Mouse (Mus musculus): ENCODE measurements at regions not wholly inside any gene's neighbourhood (a gene's known extent, or its start where the extent isn't known, plus 50 kb on each side); places are given as distances from the start of the nearest gene placed in this dataset.
A peak's percentile ranks its signal among the peaks of the same experiment; 100 is the strongest.

DNA sequence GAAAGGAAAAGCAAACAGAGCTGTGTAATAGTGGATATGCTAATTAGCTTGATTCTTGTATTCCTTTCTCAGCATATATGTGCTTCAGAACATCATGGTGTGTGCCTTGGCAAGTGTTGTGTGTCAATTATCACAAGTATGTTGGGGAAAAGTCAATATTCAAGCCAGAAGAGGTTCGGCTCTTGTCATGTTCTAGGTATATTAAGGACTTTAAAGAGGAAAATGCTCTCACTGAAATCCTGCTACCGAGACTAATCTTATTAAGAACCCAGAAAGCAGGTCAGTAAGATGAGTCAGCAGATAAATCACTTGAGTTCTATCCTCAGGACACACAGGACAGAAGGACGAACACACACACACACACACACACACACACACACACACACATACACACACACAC lies 148.6 kb downstream of the Snx19 start:
- H3K27ac ChIP-seq (replicated peaks; ENCODE audit: low read depth, low read length), result no peak overlapping the region
- no peaks in the 10 kb centered on the region for H3K4me1 ChIP-seq (ENCODE audit: control insufficient read depth, insufficient read depth, low read length)
- no peaks in the 10 kb centered on the region for H3K27me3 ChIP-seq (ENCODE audit: control insufficient read depth, insufficient read depth, low read length)
- no peaks in the 10 kb centered on the region for H3K9me3 ChIP-seq (ENCODE audit: control insufficient read depth, low read length)
- H3K36me3 ChIP-seq (ENCODE audit: control insufficient read depth, insufficient read depth, low read length), result no peaks in the 10 kb centered on the region
- no peak overlapping the region for H3K4me2 ChIP-seq (ENCODE audit: low read depth, severe bottlenecking)
- no peak overlapping the region for H3K4me3 ChIP-seq (ENCODE audit: low read depth, low read length)
- no peak overlapping the region for H3K9ac ChIP-seq (ENCODE audit: low read length)
- no peak for DNase-seq (ENCODE audit: low spot score)
- WGBS, result 75% methylated on average over 3 of the region's 3 CpGs
- ATAC-seq (ENCODE audit: insufficient number of reproducible peaks, low FRiP score, low TSS enrichment, low read depth), result no peak

DNA sequence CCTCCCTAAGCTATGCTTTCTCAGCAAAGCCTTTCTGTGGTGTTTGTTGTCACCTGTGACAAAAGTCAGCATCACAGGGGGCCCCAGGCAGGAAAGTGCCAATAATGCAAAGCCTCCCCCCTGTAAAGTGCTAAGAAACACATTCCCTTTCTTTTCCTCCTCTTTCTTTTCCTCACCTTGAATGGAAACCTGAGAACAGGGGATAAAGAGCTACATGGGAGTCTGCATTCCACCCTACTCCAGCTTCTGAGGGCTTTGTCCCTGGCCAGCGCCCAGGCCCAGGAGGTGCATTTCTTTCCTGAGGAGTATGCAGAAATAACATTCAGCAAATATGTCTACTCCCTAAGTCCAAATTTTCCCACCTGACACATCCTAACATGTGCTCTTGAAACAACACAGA lies 146.4 kb downstream of the Snx19 start:
- Histone ChIP-seq H3K27me3 (ENCODE audit: control insufficient read depth, insufficient read depth, low read length) (no peaks in the 10 kb centered on the region), H3K4me2 (ENCODE audit: low read depth, severe bottlenecking) (no peak overlapping the region), H3K9ac (ENCODE audit: low read length) (no peak overlapping the region), H3K4me3 (ENCODE audit: low read depth, low read length) (no peak overlapping the region), H3K9me3 (ENCODE audit: control insufficient read depth, low read length) (no peaks in the 10 kb centered on the region), H3K4me1 (ENCODE audit: control insufficient read depth, insufficient read depth, low read length) (no peaks in the 10 kb centered on the region), H3K27ac (replicated peaks; ENCODE audit: low read depth, low read length) (no peak overlapping the region), H3K36me3 (ENCODE audit: control insufficient read depth, insufficient read depth, low read length) (no peaks in the 10 kb centered on the region)
- DNase-seq (ENCODE audit: low spot score) (no peak), ATAC-seq (ENCODE audit: insufficient number of reproducible peaks, low FRiP score, low TSS enrichment, low read depth) (no peak)
- WGBS, result 56% methylated on average over 1 of the region's 1 CpGs

DNA sequence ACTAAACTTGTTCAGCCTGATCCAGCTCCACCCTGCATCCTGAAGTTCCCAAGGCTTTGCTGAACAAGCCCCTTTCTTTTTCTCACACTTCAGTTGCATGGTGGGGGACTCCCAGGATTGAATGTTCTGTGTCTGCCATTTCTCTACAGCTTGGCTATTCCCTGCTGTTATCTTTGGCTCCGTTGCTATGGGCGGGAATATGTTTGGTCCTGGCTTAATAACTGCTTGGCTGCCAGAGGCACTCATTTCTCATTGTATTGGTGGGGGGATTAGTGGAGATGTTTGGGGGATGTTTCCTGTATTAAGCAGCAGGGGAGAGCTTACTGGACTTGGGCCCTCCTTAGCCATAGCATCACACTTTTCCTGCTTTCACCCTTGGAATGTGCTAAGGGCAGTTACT lies 144.1 kb downstream of the Snx19 start:
- Histone ChIP-seq H3K36me3 (ENCODE audit: control insufficient read depth, insufficient read depth, low read length) (no peaks in the 10 kb centered on the region), H3K4me2 (ENCODE audit: low read depth, severe bottlenecking) (no peak overlapping the region), H3K9ac (ENCODE audit: low read length) (no peak overlapping the region), H3K27ac (replicated peaks; ENCODE audit: low read depth, low read length) (no peak overlapping the region), H3K4me3 (ENCODE audit: low read depth, low read length) (no peak overlapping the region), H3K27me3 (ENCODE audit: control insufficient read depth, insufficient read depth, low read length) (no peaks in the 10 kb centered on the region), H3K9me3 (ENCODE audit: control insufficient read depth, low read length) (no peaks in the 10 kb centered on the region), H3K4me1 (ENCODE audit: control insufficient read depth, insufficient read depth, low read length) (no peaks in the 10 kb centered on the region)
- no peak for ATAC-seq (ENCODE audit: insufficient number of reproducible peaks, low FRiP score, low TSS enrichment, low read depth)
- WGBS, result 29% methylated on average over 2 of the region's 2 CpGs
- no peak for DNase-seq (ENCODE audit: low spot score)

DNA sequence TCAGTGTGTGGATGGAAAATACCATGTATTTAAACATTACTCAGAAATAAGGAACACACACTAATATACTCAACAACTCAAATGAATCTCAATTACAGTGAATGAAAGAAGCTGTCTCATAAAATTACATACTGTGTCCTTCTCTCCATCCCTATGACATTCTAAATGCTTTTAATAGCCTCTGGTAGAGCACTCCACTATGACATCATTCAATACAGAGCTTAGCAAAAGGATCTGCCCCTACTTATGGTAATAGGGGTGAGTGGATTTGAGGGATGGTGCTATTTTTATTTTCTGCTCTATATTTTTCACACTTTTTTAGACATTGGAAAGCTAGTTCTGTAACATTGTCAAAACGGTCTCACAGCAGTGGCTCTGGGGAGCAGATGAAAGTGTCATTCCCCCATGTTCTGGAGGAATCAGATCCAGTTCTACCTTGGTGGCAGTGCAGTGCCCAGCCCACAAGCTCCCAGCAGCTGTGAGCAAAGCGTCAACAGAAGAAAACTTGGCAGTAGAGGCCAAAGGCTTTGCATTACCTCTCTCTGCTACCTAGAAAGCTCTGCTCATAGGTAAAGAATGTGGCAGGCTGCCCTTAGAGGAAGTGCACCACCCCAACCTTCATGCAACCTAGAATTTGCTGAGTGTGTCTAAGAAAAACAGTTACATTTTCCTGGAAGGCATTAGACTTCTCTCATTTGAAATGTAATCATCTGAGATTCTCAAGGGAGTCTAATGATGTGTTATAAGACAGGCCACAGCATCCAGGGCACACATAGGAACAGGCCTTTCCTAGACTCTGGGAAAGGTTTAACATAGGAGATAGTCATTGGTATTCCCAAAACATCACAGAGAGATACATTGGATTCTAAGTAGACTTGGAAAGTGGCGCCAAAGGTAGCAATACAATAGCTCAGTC lies 138.1 kb downstream of the Snx19 start:
- H3K4me2 ChIP-seq (ENCODE audit: low read depth, severe bottlenecking), result no peak overlapping the region
- H3K9me3 ChIP-seq (ENCODE audit: control insufficient read depth, low read length), result no peaks in the 10 kb centered on the region
- no peak overlapping the region for H3K9ac ChIP-seq (ENCODE audit: low read length)
- H3K4me1 ChIP-seq (ENCODE audit: control insufficient read depth, insufficient read depth, low read length), result no peaks in the 10 kb centered on the region
- no peak overlapping the region for H3K4me3 ChIP-seq (ENCODE audit: low read depth, low read length)
- H3K27me3 ChIP-seq (ENCODE audit: control insufficient read depth, insufficient read depth, low read length), result no peaks in the 10 kb centered on the region
- H3K27ac ChIP-seq (replicated peaks; ENCODE audit: low read depth, low read length), result no peak overlapping the region
- H3K36me3 ChIP-seq (ENCODE audit: control insufficient read depth, insufficient read depth, low read length), result no peaks in the 10 kb centered on the region
- 80% methylated on average over 3 of the region's 3 CpGs for WGBS
- no peak for ATAC-seq (ENCODE audit: insufficient number of reproducible peaks, low FRiP score, low TSS enrichment, low read depth)
- DNase-seq (ENCODE audit: low spot score), result no peak

DNA sequence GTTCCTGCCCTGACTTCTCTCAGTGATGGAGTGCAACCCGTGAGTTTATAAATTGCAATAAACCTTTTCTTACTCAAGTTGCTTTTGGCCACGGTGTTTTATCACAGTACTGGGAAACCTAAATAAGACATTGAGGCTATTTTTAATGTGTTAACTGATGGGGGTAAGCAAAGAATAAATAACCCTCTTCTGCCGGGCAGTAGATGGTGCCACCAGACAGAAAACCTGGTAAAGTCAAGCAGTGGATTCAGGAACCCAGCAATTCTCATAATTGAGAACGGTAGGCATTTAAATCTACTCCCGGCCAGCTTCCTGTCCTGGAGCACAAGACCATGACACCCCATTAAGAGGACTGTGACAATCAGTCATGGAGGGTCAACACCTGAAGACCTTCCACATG lies 136.5 kb downstream of the Snx19 start:
- Histone ChIP-seq H3K4me3 (ENCODE audit: low read depth, low read length) (no peak overlapping the region), H3K9me3 (ENCODE audit: control insufficient read depth, low read length) (no peaks in the 10 kb centered on the region), H3K27ac (replicated peaks; ENCODE audit: low read depth, low read length) (no peak overlapping the region), H3K27me3 (ENCODE audit: control insufficient read depth, insufficient read depth, low read length) (no peaks in the 10 kb centered on the region), H3K4me1 (ENCODE audit: control insufficient read depth, insufficient read depth, low read length) (no peaks in the 10 kb centered on the region), H3K9ac (ENCODE audit: low read length) (no peak overlapping the region), H3K36me3 (ENCODE audit: control insufficient read depth, insufficient read depth, low read length) (no peaks in the 10 kb centered on the region), H3K4me2 (ENCODE audit: low read depth, severe bottlenecking) (no peak overlapping the region)
- WGBS, result 76% methylated on average over 5 of the region's 5 CpGs
- DNase-seq (ENCODE audit: low spot score), result no peak
- ATAC-seq (ENCODE audit: insufficient number of reproducible peaks, low FRiP score, low TSS enrichment, low read depth), result no peak

DNA sequence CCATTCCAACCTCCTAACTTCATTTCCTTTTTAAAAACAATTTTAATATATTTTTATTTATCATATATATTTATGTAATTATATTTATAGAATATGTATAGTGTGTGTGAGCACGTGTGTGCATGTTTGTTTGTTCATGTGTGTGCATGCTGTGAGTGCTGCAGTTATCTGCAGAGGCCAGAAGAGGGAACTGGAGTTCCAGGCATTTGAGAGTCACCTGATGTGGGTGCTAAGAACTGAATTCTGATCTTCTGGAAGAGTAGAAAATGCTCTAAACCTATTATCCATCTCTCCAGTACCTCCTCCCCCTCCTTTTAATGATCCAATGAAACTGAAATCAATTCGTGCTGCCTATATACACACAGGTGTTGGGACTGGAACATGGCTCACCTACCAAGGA lies 128.0 kb downstream of the Snx19 start:
- WGBS, result 70% methylated on average over 2 of the region's 2 CpGs

DNA sequence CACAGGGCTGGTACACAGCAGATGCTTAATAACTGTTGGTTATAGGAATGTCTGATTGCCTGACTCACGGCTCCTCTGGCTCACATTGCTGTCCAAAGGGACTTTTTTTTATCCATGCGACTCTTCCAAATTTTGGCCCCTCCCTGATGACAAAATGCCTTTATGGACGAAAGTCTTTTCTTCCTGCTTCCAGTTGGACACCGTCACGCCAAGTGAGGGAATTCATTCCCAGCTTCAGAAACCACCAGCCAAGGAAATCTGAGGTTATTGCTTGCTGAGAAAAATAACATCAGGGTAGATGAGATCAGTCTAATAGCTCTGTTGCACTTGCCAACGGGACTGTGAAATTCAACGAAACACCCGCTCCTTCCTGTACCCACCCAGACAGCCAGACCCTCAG lies 125.8 kb downstream of the Snx19 start:
- no peak overlapping the region for H3K4me3 ChIP-seq (ENCODE audit: low read depth, low read length)
- DNase-seq (ENCODE audit: low spot score), result no peak
- no peak overlapping the region for H3K4me2 ChIP-seq (ENCODE audit: low read depth, severe bottlenecking)
- no peaks in the 10 kb centered on the region for H3K27me3 ChIP-seq (ENCODE audit: control insufficient read depth, insufficient read depth, low read length)
- no peak for ATAC-seq (ENCODE audit: insufficient number of reproducible peaks, low FRiP score, low TSS enrichment, low read depth)
- no peaks in the 10 kb centered on the region for H3K4me1 ChIP-seq (ENCODE audit: control insufficient read depth, insufficient read depth, low read length)
- H3K36me3 ChIP-seq (ENCODE audit: control insufficient read depth, insufficient read depth, low read length), result no peaks in the 10 kb centered on the region
- H3K9me3 ChIP-seq (ENCODE audit: control insufficient read depth, low read length), result no peaks in the 10 kb centered on the region
- no peak overlapping the region for H3K9ac ChIP-seq (ENCODE audit: low read length)
- 92% methylated on average over 8 of the region's 8 CpGs for WGBS
- no peak overlapping the region for H3K27ac ChIP-seq (replicated peaks; ENCODE audit: low read depth, low read length)

More for the DNA sequence above, 128.0 kb downstream of the Snx19 start:
- H3K4me3 ChIP-seq (ENCODE audit: low read depth, low read length), result no peak overlapping the region
- no peak overlapping the region for H3K27ac ChIP-seq (replicated peaks; ENCODE audit: low read depth, low read length)
- no peak for ATAC-seq (ENCODE audit: insufficient number of reproducible peaks, low FRiP score, low TSS enrichment, low read depth)
- H3K9me3 ChIP-seq (ENCODE audit: control insufficient read depth, low read length), result no peaks in the 10 kb centered on the region
- H3K4me1 ChIP-seq (ENCODE audit: control insufficient read depth, insufficient read depth, low read length), result no peaks in the 10 kb centered on the region
- H3K4me2 ChIP-seq (ENCODE audit: low read depth, severe bottlenecking), result no peak overlapping the region
- H3K27me3 ChIP-seq (ENCODE audit: control insufficient read depth, insufficient read depth, low read length), result no peaks in the 10 kb centered on the region
- H3K9ac ChIP-seq (ENCODE audit: low read length), result no peak overlapping the region
- no peaks in the 10 kb centered on the region for H3K36me3 ChIP-seq (ENCODE audit: control insufficient read depth, insufficient read depth, low read length)
- DNase-seq (ENCODE audit: low spot score), result no peak

DNA sequence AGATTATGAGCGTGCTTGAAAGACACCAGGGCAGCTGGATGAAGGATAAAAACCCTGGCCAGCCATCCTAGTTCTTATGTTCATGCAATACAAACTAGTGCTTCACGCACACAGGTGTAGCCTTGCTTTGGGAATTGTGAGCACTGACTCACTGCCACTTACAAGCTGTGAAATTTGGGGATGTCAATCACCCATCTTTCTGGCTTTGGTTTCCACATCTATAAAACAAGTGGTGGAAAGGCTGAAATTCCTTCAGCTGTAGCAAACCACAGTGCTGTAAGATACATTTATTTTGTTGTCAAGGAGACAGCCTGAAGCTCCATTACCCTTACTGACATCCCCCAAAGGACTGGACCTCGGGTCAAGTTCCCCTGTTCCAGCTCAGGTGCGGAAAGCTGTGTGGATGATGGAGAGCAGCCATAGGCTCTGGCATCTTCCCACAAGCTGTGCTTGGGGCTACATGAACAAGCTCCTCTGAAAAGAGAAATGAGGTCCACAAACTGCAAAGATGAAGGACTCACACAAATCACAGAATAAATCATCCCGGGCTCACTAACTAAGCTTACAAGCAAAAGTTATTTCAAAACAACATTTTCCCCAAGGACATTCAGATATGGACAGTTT lies 123.1 kb downstream of the Snx19 start:
- ATAC-seq (ENCODE audit: insufficient number of reproducible peaks, low FRiP score, low TSS enrichment, low read depth) (peak; percentile 26; the same call in 1 of the 2 replicates), DNase-seq (ENCODE audit: low spot score) (no peak)
- H3K4me3 ChIP-seq (ENCODE audit: low read depth, low read length), result no peak overlapping the region
- H3K9ac ChIP-seq (ENCODE audit: low read length), result no peak overlapping the region
- H3K4me2 ChIP-seq (ENCODE audit: low read depth, severe bottlenecking), result no peak overlapping the region
- WGBS, result 83% methylated on average over 5 of the region's 5 CpGs
- no peak overlapping the region for H3K27ac ChIP-seq (replicated peaks; ENCODE audit: low read depth, low read length)
- H3K9me3 ChIP-seq (ENCODE audit: control insufficient read depth, low read length), result no peaks in the 10 kb centered on the region
- H3K27me3 ChIP-seq (ENCODE audit: control insufficient read depth, insufficient read depth, low read length), result no peaks in the 10 kb centered on the region
- no peaks in the 10 kb centered on the region for H3K36me3 ChIP-seq (ENCODE audit: control insufficient read depth, insufficient read depth, low read length)
- H3K4me1 ChIP-seq (ENCODE audit: control insufficient read depth, insufficient read depth, low read length), result no peaks in the 10 kb centered on the region

Measured in limb, embryonic 11.5 days (tissue).